Mouse (Mus musculus) megakaryocyte progenitor cell, adult 5-6 weeks (primary cell): ENCODE results near the gene Nrxn3. TPM values are rescaled to one million over a fixed set of nuclear protein-coding genes. Genes with fewer than 3 reads are reported as not detected.

ENCODE experiments used
- ATAC-seq: replicated peaks from 2 replicates; pipeline ENCODE4 v1.8.0; 2016; ENCODE audit warnings: mild to moderate bottlenecking, moderate TSS enrichment, inconsistent platforms; ENCODE audit not compliant: poor library complexity
- total RNA-seq, 2 experiments: library from RNA; stranded (forward) in 1 of 2; stranded (reverse) in 1 of 2; fragments of 157-497, 149-512 nt in 1 of 2; fragments of 200-1000 nt in 1 of 2; gene quantifications; 2 replicates each; pipeline versions ENCODE4 v1.2.3 to v1.2.4; 2015 to 2017

Nrxn3 gene
- total RNA-seq, 2 experiments from 2014 or later: not detected

- ATAC-seq: peak; percentile 93
These were observed 568.3 kb downstream of the Nrxn3 start for GRCm38 (mm10) chr12:89290736-89291574.

GRCm38 (mm10) chr12:89302011-89302410, 579.3 kb downstream of the Nrxn3 start:
- peak; percentile 97 for ATAC-seq

- no peak for ATAC-seq
These were observed 587.5 kb downstream of the Nrxn3 start for GRCm38 (mm10) chr12:89310200-89310599.

- peak; percentile 97 for ATAC-seq
These were observed 589.9 kb downstream of the Nrxn3 start for GRCm38 (mm10) chr12:89312586-89312985.

- ATAC-seq: no peak
These were observed 603.3 kb downstream of the Nrxn3 start for GRCm38 (mm10) chr12:89325864-89326560.

GRCm38 (mm10) chr12:89331474-89332263, 609.0 kb downstream of the Nrxn3 start:
- ATAC-seq: peak; percentile 92

- no peak for ATAC-seq
These were observed 610.8 kb downstream of the Nrxn3 start for GRCm38 (mm10) chr12:89333486-89333885.

GRCm38 (mm10) chr12:89364850-89365249, 642.2 kb downstream of the Nrxn3 start:
- ATAC-seq: peak; percentile 100

GRCm38 (mm10) chr12:89369939-89370338, 647.3 kb downstream of the Nrxn3 start:
- ATAC-seq: no peak

- ATAC-seq: no peak
These were observed 653.9 kb downstream of the Nrxn3 start for GRCm38 (mm10) chr12:89376600-89376999.

- no peak for ATAC-seq
These were observed 654.5 kb downstream of the Nrxn3 start for GRCm38 (mm10) chr12:89377051-89377643.

- no peak for ATAC-seq
These were observed 655.0 kb downstream of the Nrxn3 start for GRCm38 (mm10) chr12:89377687-89378086.

- ATAC-seq: peak; percentile 90
These were observed 660.6 kb downstream of the Nrxn3 start for GRCm38 (mm10) chr12:89383254-89383653.

- ATAC-seq: peak; percentile 52; the same call in 1 of the 2 replicates
These were observed 672.6 kb downstream of the Nrxn3 start for GRCm38 (mm10) chr12:89395121-89395792.

- no peak for ATAC-seq
These were observed 713.8 kb downstream of the Nrxn3 start for GRCm38 (mm10) chr12:89436519-89436918.

GRCm38 (mm10) chr12:89442323-89443038, 719.8 kb downstream of the Nrxn3 start:
- ATAC-seq: no peak

- peak; percentile 91 for ATAC-seq
These were observed 728.1 kb downstream of the Nrxn3 start for GRCm38 (mm10) chr12:89450667-89451298.

GRCm38 (mm10) chr12:89470226-89470625, 747.5 kb downstream of the Nrxn3 start:
- ATAC-seq: no peak

GRCm38 (mm10) chr12:89471289-89471688, 748.6 kb downstream of the Nrxn3 start:
- ATAC-seq: no peak
